Mouse (Mus musculus): ENCODE results near the gene Olfr344. TPM values are rescaled to one million over a fixed set of nuclear protein-coding genes. Genes with fewer than 3 reads are reported as not detected.

Olfr344 gene
- polyA plus RNA-seq (2015; fragmentation: Nextera tagmentation; extraction: Ambion mirVana) = not detected in 2 replicates

DNA sequence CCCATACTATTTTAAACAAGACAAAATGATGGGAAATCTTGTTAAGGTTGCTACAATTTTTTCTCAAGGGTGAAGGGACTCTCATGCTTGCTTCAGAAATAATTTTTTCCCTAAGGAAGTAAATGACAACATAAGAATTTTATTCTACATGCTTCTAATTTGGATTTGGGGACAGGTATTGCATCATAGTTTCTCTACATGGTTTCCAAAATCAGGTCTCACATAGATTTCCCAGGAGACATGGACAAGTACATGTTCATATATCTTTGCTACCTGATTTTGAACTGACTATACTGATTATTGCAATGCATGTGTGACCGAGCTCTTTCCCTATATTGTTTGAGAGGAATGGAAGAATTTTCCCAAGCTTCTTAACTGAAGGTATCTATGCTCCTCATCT is at the start of gene Olfr344:
Olfr344 (plus strand) TSS at position 301 of the 400 bp plus-strand sequence.
- H3K9me3 ChIP-seq (replicated peaks; ENCODE audit: control insufficient read depth, low read length) = no peaks in the 10 kb centered on the region
- 83% methylated on average over 1 of the region's 1 CpGs for WGBS
- ATAC-seq (ENCODE audit: insufficient read depth, low FRiP score) = no peak

DNA sequence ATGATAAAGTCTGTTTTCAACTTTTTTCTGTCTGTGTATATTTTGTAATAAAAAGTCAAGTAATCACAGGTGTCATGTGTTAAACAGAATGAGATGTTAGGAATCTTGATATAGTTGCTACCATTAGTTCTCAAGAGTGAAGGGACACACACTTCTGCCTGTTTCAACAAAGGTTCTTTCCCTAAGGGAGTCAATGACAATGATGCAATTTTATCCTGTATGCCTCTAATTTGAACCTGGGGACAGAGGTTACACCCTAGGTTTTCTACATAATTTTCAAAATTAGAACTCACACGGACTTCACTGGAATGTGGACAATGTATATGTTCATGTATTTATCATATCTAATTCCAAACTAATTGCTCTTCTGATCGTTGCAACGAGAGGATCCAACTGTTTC is 41.8 kb upstream of the Olfr344 start, which contains the start of gene Olfr342:
Olfr342 (plus strand) TSS at position 301 of the 400 bp plus-strand sequence.
- Histone ChIP-seq H3K4me3 (replicated peaks; ENCODE audit: low read length) (no peak within 1 kb of the TSS), H3K4me2 (ENCODE audit: low read depth, low read length) (no peak within 1 kb of the TSS), H3K36me3 (ENCODE audit: control insufficient read depth, insufficient read depth, low read length) (no peaks in the 10 kb centered on the region), H3K27me3 (ENCODE audit: control insufficient read depth, insufficient read depth, low read length) (no peaks in the 10 kb centered on the region), H3K27ac (ENCODE audit: low read length) (no peak within 1 kb of the TSS), H3K9ac (ENCODE audit: low read length) (no peak within 1 kb of the TSS), H3K9me3 (replicated peaks; ENCODE audit: control insufficient read depth, low read length) (no peaks in the 10 kb centered on the region), H3K4me1 (ENCODE audit: control insufficient read depth, insufficient read depth, low read length) (no peaks in the 10 kb centered on the region)
- 65% methylated on average over 3 of the region's 3 CpGs for WGBS
- no peak for ATAC-seq (ENCODE audit: insufficient read depth, low FRiP score)

More for the DNA sequence above, at the start of gene Olfr344:
- Histone ChIP-seq H3K9ac (ENCODE audit: low read length) (no peak within 1 kb of the TSS), H3K4me1 (ENCODE audit: control insufficient read depth, insufficient read depth, low read length) (no peaks in the 10 kb centered on the region), H3K4me3 (replicated peaks; ENCODE audit: low read length) (no peak within 1 kb of the TSS), H3K27me3 (ENCODE audit: control insufficient read depth, insufficient read depth, low read length) (no peaks in the 10 kb centered on the region), H3K4me2 (ENCODE audit: low read depth, low read length) (no peak within 1 kb of the TSS), H3K36me3 (ENCODE audit: control insufficient read depth, insufficient read depth, low read length) (no peaks in the 10 kb centered on the region), H3K27ac (ENCODE audit: low read length) (no peak within 1 kb of the TSS)

DNA sequence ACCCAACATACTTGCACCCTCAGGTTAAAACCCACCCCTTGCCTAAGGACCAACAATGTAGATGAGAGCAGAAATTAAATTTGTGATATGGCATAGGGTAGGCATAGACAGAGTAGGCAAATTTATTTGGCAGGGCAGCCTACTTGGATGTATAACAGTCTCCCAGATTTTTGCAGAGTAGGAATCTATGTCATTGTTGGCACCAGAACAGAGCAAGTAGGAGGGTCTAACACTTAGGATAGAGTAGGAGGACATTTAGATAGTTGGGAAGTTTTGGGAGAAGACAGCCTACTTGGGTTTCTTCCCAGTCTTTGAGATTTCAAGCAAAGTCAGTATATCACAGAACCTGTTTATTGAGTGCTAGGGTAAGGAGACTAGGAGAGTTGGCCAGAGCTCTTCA is 1.3 kb upstream of the Olfr344 start:
- H3K9ac ChIP-seq (ENCODE audit: low read length) = no peak overlapping the region
- no peaks in the 10 kb centered on the region for H3K9me3 ChIP-seq (replicated peaks; ENCODE audit: control insufficient read depth, low read length)
- no peak for ATAC-seq (ENCODE audit: insufficient read depth, low FRiP score)
- no peak overlapping the region for H3K27ac ChIP-seq (ENCODE audit: low read length)
- no peaks in the 10 kb centered on the region for H3K4me1 ChIP-seq (ENCODE audit: control insufficient read depth, insufficient read depth, low read length)
- no peak overlapping the region for H3K4me3 ChIP-seq (replicated peaks; ENCODE audit: low read length)
- H3K4me2 ChIP-seq (ENCODE audit: low read depth, low read length) = no peak overlapping the region
- H3K27me3 ChIP-seq (ENCODE audit: control insufficient read depth, insufficient read depth, low read length) = no peaks in the 10 kb centered on the region
- no peaks in the 10 kb centered on the region for H3K36me3 ChIP-seq (ENCODE audit: control insufficient read depth, insufficient read depth, low read length)

DNA sequence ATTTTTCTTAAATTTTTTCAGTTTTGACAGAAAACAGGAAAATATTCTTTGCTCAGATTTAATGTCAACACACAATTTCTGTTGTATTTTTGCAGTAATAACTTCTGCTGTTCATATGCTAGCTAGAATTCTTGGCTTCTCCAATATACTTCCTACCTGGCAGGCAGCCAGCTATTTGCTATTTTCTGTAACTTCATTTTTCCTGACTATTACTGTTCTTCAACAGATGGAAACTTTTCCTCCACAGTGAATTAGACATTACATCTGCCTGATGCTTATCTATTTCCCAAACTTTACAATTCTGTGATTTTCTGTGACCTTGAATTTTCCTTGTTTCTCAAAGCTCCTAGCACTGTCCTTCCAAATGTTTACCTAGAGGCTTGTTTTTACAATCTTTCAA is 560 bp downstream of the Olfr344 start:
- Histone ChIP-seq H3K4me1 (ENCODE audit: control insufficient read depth, insufficient read depth, low read length) (no peaks in the 10 kb centered on the region), H3K9ac (ENCODE audit: low read length) (no peak overlapping the region), H3K27me3 (ENCODE audit: control insufficient read depth, insufficient read depth, low read length) (no peaks in the 10 kb centered on the region), H3K36me3 (ENCODE audit: control insufficient read depth, insufficient read depth, low read length) (no peaks in the 10 kb centered on the region), H3K9me3 (replicated peaks; ENCODE audit: control insufficient read depth, low read length) (no peaks in the 10 kb centered on the region), H3K4me3 (replicated peaks; ENCODE audit: low read length) (no peak overlapping the region), H3K27ac (ENCODE audit: low read length) (no peak overlapping the region), H3K4me2 (ENCODE audit: low read depth, low read length) (no peak overlapping the region)
- ATAC-seq (ENCODE audit: insufficient read depth, low FRiP score) = no peak

DNA sequence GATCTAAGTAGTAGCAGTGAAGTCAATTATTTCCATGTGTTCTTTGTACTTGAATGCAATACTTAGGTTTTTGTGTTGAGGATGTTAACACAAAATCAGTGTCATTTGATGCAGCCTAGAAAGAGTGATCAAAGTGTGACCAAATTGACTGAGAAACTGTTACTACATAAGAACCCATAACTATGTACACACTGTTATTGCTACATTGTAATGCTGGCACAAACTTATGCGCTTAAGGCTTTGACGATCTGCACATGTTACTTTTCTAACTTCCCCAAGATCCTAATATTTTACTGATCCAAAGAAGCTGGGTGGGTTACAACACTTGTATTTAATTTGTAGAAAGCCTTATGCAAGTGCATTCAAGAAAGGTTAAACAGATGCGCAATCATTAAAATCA is 1.4 kb downstream of the Olfr344 start:
- Histone ChIP-seq H3K27ac (ENCODE audit: low read length) (no peak overlapping the region), H3K27me3 (ENCODE audit: control insufficient read depth, insufficient read depth, low read length) (no peaks in the 10 kb centered on the region), H3K36me3 (ENCODE audit: control insufficient read depth, insufficient read depth, low read length) (no peaks in the 10 kb centered on the region), H3K9ac (ENCODE audit: low read length) (no peak overlapping the region), H3K4me3 (replicated peaks; ENCODE audit: low read length) (no peak overlapping the region), H3K4me1 (ENCODE audit: control insufficient read depth, insufficient read depth, low read length) (no peaks in the 10 kb centered on the region), H3K4me2 (ENCODE audit: low read depth, low read length) (no peak overlapping the region), H3K9me3 (replicated peaks; ENCODE audit: control insufficient read depth, low read length) (no peaks in the 10 kb centered on the region)
- no peak for ATAC-seq (ENCODE audit: insufficient read depth, low FRiP score)
- WGBS = 91% methylated on average over 3 of the region's 3 CpGs

Other genes starting within 250 kb of the Olfr344 start
- 0.03 TPM in 1 of 2 replicates, not detected in the other for gene Olfr338, start 193.1 kb upstream of the Olfr344 start, polyA plus RNA-seq (2015; fragmentation: Nextera tagmentation; extraction: Ambion mirVana)
- gene Olfr339, start 147.7 kb upstream of the Olfr344 start, polyA plus RNA-seq (2015; fragmentation: Nextera tagmentation; extraction: Ambion mirVana) = not detected in 2 replicates
- not detected in 2 replicates for gene Olfr340, start 114.1 kb upstream of the Olfr344 start, polyA plus RNA-seq (2015; fragmentation: Nextera tagmentation; extraction: Ambion mirVana)
- gene Olfr341, start 84.2 kb upstream of the Olfr344 start, polyA plus RNA-seq (2015; fragmentation: Nextera tagmentation; extraction: Ambion mirVana) = not detected in 2 replicates
- not detected in 2 replicates for gene Olfr342, start 41.7 kb upstream of the Olfr344 start, polyA plus RNA-seq (2015; fragmentation: Nextera tagmentation; extraction: Ambion mirVana)
- gene Olfr345, start 73.4 kb downstream of the Olfr344 start, polyA plus RNA-seq (2015; fragmentation: Nextera tagmentation; extraction: Ambion mirVana) = not detected in 2 replicates
- gene Olfr346, start 119.1 kb downstream of the Olfr344 start, polyA plus RNA-seq (2015; fragmentation: Nextera tagmentation; extraction: Ambion mirVana) = not detected in 2 replicates
- gene Olfr347, start 165.2 kb downstream of the Olfr344 start, polyA plus RNA-seq (2015; fragmentation: Nextera tagmentation; extraction: Ambion mirVana) = not detected in 2 replicates
- gene Olfr348, start 217.6 kb downstream of the Olfr344 start, polyA plus RNA-seq (2015; fragmentation: Nextera tagmentation; extraction: Ambion mirVana) = not detected in 2 replicates
- gene Olfr50, start 223.9 kb downstream of the Olfr344 start, polyA plus RNA-seq (2015; fragmentation: Nextera tagmentation; extraction: Ambion mirVana) = not detected in 2 replicates

All from stomach, embryonic 16.5 days (tissue).